ENCODE assay signal across 8 mouse cellular contexts in the genomic region with DNA sequence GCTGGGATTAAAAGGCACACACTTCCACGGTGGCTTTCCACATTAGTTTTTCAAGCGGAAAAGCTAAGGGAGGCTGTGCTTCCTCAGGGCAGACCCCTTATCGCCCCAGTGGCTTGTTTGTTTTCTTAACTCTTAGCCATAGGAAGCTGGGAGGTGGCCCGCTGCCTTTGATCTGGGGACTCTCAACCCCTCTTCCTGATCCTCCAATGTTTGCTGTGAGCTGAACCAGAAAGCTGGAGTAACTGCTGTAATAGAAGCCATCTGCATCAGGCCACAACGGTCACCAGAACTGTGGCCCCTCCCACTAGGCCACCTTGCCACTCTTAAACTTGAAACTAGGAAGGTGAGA. TPM values are rescaled to one million over a fixed set of nuclear protein-coding genes. Genes with fewer than 3 reads are reported as not detected.
DNase-seq lines count a peak whose midpoint lies in the region; ATAC-seq and TF ChIP-seq lines count a peak whose summit lies in the region.
"Had no signal": no experiment of that assay in that cellular context is flagged by ENCODE, and none has a peak within 500 bp of the region (broad histone marks: within the 10 kb centered on the region; RNA-seq: fewer than 3 reads in every experiment).

TSS of gene Grb7 (plus strand) at position 182 of the 349 bp plus-strand sequence.

- WGBS in forebrain, embryonic 12.5 days, result 18% methylated on average over 5 of the region's 5 CpGs
- WGBS in intestine, embryonic 14.5 days, result 15% methylated on average over 5 of the region's 5 CpGs
- WGBS in midbrain, embryonic 16.5 days, result 9% methylated on average over 5 of the region's 5 CpGs

- no peak for DNase-seq in left cerebral cortex, adult 2 months (ENCODE audit: extremely low spot score in 1 of 2, low spot score in 2 of 2)
- no peak for DNase-seq in left cerebral cortex, adult 8-10 months (ENCODE audit: low spot score in 2 of 2)
- DNase-seq in intestine, embryonic 14.5 days (ENCODE audit: low spot score), result no peak
- no peak for DNase-seq in spleen, adult 18-20 months
- no peak for DNase-seq in gastrocnemius, postnatal 14 days

- TF ChIP-seq CTCF in left cerebral cortex, adult 2 months (IDR thresholded peaks at IDR 0.05), result no peak

- peaks cover 10% of the 10 kb centered on the region for H3K4me1 ChIP-seq in forebrain, embryonic 12.5 days
- no peaks in the 10 kb centered on the region for H3K4me1 ChIP-seq in intestine, embryonic 14.5 days (replicated peaks; ENCODE audit: control insufficient read depth, insufficient read depth, low read length)
- H3K4me1 ChIP-seq in midbrain, embryonic 16.5 days (ENCODE audit: control insufficient read depth, insufficient read depth, low read length), result no peaks in the 10 kb centered on the region

- H3K27me3 ChIP-seq in forebrain, embryonic 12.5 days, result peaks cover 58% of the 10 kb centered on the region
- H3K27me3 ChIP-seq in intestine, embryonic 14.5 days (replicated peaks; ENCODE audit: control insufficient read depth, insufficient read depth, low read length), result peaks cover 23% of the 10 kb centered on the region
- H3K27me3 ChIP-seq in midbrain, embryonic 16.5 days (ENCODE audit: control insufficient read depth, insufficient read depth, low read depth, low read length), result peaks cover 15% of the 10 kb centered on the region

- no peaks in the 10 kb centered on the region for H3K36me3 ChIP-seq in forebrain, embryonic 12.5 days (replicated peaks)
- H3K36me3 ChIP-seq in intestine, embryonic 14.5 days (ENCODE audit: control insufficient read depth, insufficient read depth, low read length), result no peaks in the 10 kb centered on the region
- H3K36me3 ChIP-seq in midbrain, embryonic 16.5 days (ENCODE audit: control insufficient read depth, insufficient read depth, low read length), result no peaks in the 10 kb centered on the region

- intact Hi-C loops in left cerebral cortex, adult 2 months (cut with DNase I), result no loop called here
- intact Hi-C loops in gastrocnemius, postnatal 14 days (cut with DNase I; ENCODE audit: low total_unique reads), result no loop called here

- ATAC-seq in forebrain, embryonic 12.5 days (ENCODE audit: low FRiP score), result no peak
- ATAC-seq in intestine, embryonic 14.5 days (replicated peaks; ENCODE audit: low FRiP score, low TSS enrichment, low read depth), result peak; percentile 11; the same call in 1 of the 2 replicates
- no peak for ATAC-seq in midbrain, embryonic 16.5 days

- peak within 1 kb of the TSS; percentile 17; the same call in 1 of the 2 replicates for H3K9ac ChIP-seq in forebrain, embryonic 12.5 days
- H3K9ac ChIP-seq in intestine, embryonic 14.5 days (ENCODE audit: low read length), result peak within 1 kb of the TSS; percentile 52
- 0 out of 2 replicates have a peak within 1 kb of the TSS, but pooled peaks have one; percentile 1 for H3K9ac ChIP-seq in midbrain, embryonic 16.5 days (ENCODE audit: low read depth, low read length)

- peak within 1 kb of the TSS; percentile 40 for H3K4me3 ChIP-seq in left cerebral cortex, adult 2 months
- H3K4me3 ChIP-seq in forebrain, embryonic 12.5 days (replicated peaks), result no peak within 1 kb of the TSS; the same call in 1 of the 2 replicates
- peak within 1 kb of the TSS; percentile 38 for H3K4me3 ChIP-seq in intestine, embryonic 14.5 days (ENCODE audit: low read depth, low read length)
- H3K4me3 ChIP-seq in midbrain, embryonic 16.5 days (ENCODE audit: low read depth, low read length), result no peak within 1 kb of the TSS
- H3K4me3 ChIP-seq: megakaryocyte, embryonic 14.5 days had no signal

- H3K27ac ChIP-seq in left cerebral cortex, adult 2 months, result peak within 1 kb of the TSS; percentile 45; the same call in 1 of the 2 replicates
- no peak within 1 kb of the TSS for H3K27ac ChIP-seq in forebrain, embryonic 12.5 days
- peak within 1 kb of the TSS; percentile 91 for H3K27ac ChIP-seq in intestine, embryonic 14.5 days (ENCODE audit: low read depth)
- no peak within 1 kb of the TSS for H3K27ac ChIP-seq in midbrain, embryonic 16.5 days (ENCODE audit: low read length)

- H3K9me3 ChIP-seq in forebrain, embryonic 12.5 days, result no peaks in the 10 kb centered on the region
- no peaks in the 10 kb centered on the region for H3K9me3 ChIP-seq in intestine, embryonic 14.5 days (ENCODE audit: control insufficient read depth, low read length)
- H3K9me3 ChIP-seq in midbrain, embryonic 16.5 days (replicated peaks; ENCODE audit: control insufficient read depth, low read length, poor library complexity, severe bottlenecking), result no peaks in the 10 kb centered on the region

- peak within 1 kb of the TSS; percentile 17; the same call in 1 of the 2 replicates for H3K4me2 ChIP-seq in forebrain, embryonic 12.5 days
- H3K4me2 ChIP-seq in intestine, embryonic 14.5 days (ENCODE audit: low read length), result peak within 1 kb of the TSS; percentile 27
- peak within 1 kb of the TSS; percentile 26; the same call in 1 of the 2 replicates for H3K4me2 ChIP-seq in midbrain, embryonic 16.5 days (ENCODE audit: low read length)

RNA-seq across cellular contexts. Expression of gene Grb7, which starts in this region (rescaled TPM):
- 1 to 10 TPM; 2.0 to 2.5 TPM for total RNA-seq in left cerebral cortex, adult 2 months (2021)
- total RNA-seq in left cerebral cortex, adult 8-10 months (2022), result 1 to 10 TPM; 3.6 to 5.1 (median 4.7) TPM
- polyA plus RNA-seq in forebrain, embryonic 12.5 days (2016; fragmentation: Nextera tagmentation; extraction: Ambion mirVana), result 1.1 and 1.6 TPM in 2 replicates
- polyA plus RNA-seq in intestine, embryonic 14.5 days (2014; fragmentation: Nextera tagmentation; extraction: Ambion mirVana), result 74.1 and 74.6 TPM in 2 replicates
- 0.42 and 0.82 TPM in 2 replicates for polyA plus RNA-seq in midbrain, embryonic 16.5 days (2015; fragmentation: Nextera tagmentation; extraction: Ambion mirVana)
- total RNA-seq in gastrocnemius, postnatal 14 days (2021), result not detected

Comparison
In these comparisons a context has a peak if more than half of its experiments do, and no peak if none do; other contexts are left out.
1. RNA of gene Grb7 (polyA plus RNA-seq): 74.1 to 74.6 TPM in intestine, embryonic 14.5 days; 1.1 to 1.6 TPM in forebrain, embryonic 12.5 days and 0.42 to 0.82 TPM in midbrain, embryonic 16.5 days; every median in the first group is over 10 times any median in the second.
2. H3K27ac ChIP-seq: peak in left cerebral cortex, adult 2 months (single experiment) and intestine, embryonic 14.5 days (single experiment); none in forebrain, embryonic 12.5 days (single experiment) and midbrain, embryonic 16.5 days (single experiment).
3. H3K4me3 ChIP-seq: peak in left cerebral cortex, adult 2 months (single experiment) and intestine, embryonic 14.5 days (single experiment); none in forebrain, embryonic 12.5 days (single experiment) and midbrain, embryonic 16.5 days (single experiment).
4. H3K9ac ChIP-seq: peak in every context shown above with its lines; median percentile 52 in intestine, embryonic 14.5 days; 17 in forebrain, embryonic 12.5 days; 1 in midbrain, embryonic 16.5 days.
5. Peak in every context shown above with its lines, with median percentiles within 50 percentile points of each other: H3K4me2 ChIP-seq.